Mouse (Mus musculus) lung, postnatal 10 days (tissue): ENCODE results near the gene Padi2.

ENCODE experiments used
- DNase-seq: peaks from one replicate; pipeline ENCODE4 v3.0.0; 2021

Gene Padi2

DNA sequence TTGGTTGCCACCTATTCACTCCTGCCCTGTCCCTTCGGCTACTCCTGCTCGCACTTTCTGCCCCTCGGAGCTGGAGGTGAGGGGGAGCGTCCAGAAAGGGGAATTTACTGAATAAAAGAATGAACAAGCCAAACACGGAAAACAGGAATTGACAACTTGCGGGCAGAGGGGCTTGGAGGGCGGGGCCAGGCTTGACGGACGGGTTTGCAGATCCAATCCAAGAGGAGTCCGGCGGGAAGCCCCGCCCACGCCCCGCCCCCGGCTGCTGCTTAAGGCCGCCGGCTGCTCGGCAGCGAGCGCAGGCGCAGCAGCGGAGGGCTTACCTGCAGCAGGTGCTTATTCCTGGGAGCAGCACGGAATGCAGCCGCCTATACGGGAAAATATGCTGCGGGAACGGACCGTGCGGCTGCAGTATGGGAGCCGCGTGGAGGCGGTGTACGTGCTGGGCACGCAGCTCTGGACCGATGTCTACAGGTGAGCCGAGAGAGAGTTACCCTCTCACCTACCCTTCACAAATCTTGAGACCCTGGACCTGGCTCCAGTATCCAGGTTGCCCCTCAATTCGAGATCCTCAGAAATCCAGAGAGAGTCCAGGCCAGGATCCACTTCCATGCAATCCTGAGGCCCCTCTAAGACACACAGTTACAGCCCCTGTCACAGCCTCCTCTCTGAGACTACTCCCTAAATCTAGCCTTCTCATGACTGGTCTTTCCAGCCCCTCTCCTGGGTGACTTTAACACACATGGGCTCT, at the start of gene Padi2:
TSS of gene Padi2 (plus strand) at position 269 of the 751 bp plus-strand sequence.
- peak; percentile 76 for DNase-seq

DNA sequence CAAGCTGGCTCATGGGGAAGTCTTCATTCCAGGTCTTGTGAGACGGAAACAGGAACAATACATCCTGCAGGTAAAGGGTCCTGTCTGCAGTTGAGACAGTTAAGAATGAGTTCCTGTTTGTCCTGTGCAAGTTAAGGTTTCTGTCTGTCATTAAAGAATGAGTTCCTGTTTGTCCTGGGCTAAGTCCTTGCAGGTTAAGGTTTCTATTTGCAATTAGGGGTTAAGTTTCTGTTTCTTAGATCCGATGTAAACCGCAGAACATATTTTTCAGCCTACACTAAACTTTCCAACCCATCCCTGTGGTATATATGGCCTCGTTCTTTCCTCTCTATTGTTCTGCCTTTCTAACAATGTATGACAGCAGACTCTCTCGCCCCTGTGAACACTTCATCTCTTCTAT, 49.1 kb upstream of the Padi2 start:
- DNase-seq = no peak

DNA sequence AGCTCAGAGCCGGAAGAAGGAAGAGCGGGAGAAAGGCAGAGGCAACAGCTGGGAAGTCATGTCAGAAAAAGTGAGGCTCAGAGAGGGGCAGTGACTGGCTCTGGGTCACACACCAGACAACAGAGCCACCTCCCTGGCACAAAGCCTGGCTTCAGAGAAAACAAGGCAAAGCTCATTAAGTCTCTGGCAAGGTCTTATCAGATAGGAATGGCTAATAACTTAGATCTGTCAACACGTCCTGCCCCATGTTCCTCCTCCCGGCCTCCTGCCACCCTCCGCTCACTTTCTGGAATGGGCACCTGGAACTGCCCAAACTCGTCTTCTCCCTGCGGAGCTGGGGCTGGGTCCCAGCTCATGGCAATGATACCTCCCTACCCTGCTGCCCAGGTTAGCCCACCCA, 48.3 kb upstream of the Padi2 start:
- DNase-seq = no peak

DNA sequence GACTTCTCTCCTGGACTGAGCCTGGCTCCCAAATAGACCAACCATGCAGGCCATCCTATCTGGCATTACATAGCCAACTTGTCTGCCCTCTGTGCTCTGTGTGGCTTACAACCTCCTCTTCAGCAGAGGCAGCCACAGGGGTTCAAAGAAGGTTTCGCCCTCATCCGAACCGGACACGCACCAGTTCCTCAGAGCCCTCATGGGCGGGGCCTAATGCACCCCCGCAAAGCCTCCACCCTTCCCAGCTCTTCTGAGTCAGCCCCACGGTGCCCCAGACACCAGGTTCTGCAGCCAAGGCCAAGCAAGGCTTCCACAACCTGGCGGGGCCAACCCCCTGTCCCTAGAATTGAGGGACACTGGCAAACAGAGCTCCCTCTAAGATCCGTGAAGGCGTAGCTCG, 46.9 kb upstream of the Padi2 start:
- no peak for DNase-seq

DNA sequence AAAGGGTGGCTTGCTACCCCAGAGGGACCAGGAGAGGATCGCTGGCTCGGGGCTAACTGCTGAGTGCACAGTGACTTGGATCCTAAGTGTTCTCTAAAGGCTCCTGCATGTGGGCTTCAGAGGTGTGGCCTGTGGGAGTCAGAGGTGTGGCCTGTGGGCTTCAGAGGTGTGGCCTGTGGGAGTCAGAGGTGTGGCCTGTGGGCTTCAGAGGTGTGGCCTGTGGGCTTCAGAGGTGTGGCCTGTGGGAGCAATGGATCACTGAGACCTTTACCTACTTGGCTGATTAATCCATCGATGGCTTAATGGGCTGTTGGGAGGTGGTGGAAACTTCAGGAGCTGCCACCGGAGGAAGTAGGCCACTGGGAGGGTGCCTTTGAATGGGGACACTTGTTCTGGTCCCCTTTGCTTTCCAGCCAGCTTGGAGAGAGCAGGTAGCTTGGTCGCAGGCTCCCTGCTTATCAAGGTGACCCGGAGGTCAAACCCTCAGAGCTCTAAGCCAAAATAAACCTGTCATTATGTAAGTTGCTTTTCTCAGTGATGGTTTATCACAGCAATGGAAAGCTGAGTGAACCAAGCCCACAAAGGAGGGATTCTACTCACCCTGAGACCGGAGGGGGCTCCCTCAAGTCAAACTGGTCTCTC, 45.9 kb upstream of the Padi2 start:
- no peak for DNase-seq

DNA sequence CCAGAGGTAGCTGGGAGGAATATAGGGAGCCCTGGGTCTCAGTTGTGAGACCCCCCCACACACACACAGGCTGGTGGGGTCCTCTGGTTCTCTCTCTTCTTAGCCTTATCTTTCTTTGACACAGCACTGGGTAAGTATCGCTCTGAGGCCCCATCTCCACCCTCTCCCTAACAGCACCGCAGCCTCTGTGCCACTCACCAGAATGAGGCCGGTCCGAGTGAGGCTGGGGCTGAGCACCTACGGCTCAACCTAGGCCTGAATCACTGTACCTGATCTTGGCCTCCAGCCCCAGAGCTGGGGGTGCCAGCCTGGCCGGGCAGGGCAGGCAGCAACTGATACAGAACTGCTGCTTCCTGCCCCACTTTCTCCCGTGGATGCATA, 45.4 kb upstream of the Padi2 start:
- no peak for DNase-seq

DNA sequence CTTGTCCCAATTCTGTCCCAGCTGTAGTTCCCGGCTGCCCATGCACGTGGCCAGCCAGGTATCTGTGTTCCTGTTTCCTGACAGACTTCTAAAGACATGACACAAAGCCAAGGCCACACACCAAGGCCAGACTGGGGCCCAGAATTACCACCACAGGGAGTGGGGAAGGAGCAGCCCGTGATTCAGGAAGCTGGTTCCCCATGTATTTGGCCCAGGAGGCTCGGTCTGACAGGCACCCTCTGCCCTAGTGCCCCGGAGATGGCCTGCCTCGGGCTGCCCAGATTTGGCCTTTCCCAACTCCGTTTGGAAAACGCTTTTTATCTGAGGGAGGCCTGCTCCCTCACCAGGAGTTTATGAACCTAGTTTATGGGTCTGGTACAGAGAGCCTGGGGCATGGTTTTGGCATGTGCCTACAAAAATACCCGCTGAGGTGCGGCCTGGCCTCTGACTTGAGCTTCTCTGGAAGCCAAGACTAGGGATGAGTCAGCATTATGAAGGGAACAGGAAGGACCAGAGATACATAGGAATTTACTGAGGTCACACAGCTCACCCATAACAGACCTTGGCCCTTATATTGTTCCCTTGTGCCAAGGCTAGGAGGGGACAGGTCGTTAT, 44.0 kb upstream of the Padi2 start:
- DNase-seq = no peak

DNA sequence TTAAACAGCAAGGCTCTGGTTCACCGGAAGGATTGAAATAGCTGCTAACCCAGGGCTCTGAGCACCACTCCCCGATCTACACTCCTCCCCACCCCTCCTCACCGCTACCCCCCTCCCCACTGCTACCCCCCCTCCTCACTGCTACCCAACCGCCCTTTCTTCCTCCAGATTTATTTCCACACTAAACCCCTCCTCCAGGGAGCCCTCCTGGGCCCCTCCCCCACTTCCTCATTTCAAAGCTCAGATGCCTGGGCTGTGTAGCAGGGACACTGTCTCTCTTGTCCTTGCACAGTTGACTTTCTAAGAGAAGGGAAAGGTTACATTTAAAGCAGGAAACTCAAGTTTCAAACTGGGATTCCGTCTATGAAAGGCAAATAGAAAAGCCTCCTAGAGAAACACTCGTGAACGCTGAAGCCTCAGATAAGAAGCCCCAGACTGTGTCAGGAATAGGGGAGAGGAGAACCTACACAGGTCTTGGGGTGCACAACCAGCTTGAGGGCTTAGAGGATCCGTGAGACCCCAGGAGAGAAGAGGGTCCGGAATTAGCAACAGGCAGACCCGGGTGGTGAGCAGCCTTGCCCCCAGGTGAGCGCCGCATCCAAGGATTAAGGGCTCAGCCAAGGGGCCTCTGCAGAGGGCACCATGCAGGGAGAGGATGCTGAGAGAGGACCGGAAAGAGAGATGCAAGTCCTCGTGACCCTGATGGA, 37.5 kb upstream of the Padi2 start:
- DNase-seq = no peak

DNA sequence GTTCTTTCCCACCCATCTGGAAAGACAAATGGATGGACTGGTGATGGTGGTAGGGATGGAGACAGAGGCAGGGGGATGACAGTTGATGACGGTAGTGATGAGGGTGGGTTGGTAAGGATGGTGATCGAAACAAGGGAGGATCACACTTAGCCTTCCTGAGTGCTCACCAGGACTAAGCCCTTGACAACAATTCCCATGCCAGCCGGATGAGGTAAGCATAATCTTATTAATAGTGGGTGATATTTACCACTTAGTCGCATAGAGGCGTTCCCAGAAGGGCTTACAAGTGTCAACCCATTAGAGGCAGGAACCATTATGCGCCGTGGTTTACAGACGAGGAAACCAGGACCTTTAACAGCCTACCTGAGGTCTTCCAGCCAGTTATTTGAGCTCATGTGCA, 36.2 kb upstream of the Padi2 start:
- no peak for DNase-seq

DNA sequence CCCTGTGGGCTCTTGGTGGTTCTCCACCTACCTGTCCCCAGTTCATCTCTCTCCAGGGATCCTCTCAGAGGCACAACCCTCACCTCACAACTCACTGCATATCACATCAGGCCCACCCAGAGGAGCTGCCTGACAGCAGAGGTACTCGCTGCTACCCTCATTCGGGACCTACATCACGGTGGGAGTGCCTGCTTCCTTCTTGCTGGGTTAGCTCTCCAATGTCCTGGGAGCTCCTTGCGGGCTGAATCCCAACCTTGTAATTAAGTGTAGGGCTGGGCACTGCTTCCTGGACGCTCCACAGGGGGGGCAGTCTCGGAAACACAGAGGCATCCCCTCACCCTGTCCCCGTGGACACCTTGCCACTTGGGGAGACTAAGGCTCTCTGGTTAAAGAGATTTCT, 35.3 kb upstream of the Padi2 start:
- no peak for DNase-seq

DNA sequence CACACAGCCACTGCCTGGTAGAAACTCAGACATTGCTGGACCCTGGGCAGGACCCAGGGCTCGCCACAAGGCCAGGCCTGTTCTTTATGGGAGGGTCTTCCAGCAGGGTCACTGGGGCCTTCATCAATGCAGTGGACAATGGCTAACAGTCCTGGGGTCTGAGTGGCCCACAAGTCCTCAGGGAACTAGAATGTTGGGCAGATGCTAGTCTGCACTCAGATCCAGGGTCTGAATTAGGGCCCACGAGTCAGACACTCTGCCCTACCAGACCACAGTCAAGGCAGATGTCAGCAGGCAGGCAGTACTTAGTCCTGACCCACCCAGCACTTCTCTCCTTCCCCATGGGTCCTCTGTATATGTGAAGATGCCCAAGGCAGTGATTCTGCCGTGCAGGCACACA, 34.8 kb upstream of the Padi2 start:
- DNase-seq = no peak

DNA sequence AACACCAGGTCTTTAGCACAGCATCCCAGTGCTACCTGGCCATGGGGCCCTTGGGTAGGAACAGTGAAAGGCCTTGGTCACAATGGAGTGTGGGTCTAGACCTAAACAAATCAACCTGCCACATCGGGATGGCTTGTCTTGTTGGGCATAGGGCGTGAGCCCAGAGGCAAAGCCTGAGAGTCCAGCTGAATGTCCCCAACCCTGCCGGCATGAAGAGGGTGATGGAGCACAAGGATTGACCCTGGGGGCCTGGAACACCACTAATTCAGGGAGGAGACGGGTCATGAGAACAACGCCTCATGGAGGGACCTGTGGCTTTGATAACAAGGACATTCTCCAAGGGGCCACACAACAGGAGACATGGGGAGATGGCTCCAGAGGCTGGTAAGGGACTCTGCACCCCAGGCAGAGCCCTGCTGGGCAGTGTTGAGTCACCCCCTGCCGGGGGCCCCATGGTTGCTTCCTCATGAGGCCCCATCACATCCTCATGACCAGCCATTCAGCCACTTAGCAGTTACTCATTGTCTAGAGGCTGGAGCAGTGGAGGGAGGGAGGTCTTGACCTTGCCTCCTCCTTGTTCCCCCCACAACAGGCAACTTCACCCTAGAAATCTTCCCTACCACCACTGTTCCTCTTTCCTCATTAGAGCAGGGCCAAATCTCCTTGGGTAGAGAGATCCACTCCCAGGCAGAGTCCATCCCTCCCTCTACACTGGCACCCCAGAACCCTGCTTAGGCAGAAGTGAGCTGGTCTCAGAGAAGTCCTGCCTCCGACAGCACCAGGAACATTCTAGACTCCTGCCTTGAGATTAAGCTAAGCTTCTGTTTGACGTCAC, 34.1 kb upstream of the Padi2 start:
- no peak for DNase-seq

DNA sequence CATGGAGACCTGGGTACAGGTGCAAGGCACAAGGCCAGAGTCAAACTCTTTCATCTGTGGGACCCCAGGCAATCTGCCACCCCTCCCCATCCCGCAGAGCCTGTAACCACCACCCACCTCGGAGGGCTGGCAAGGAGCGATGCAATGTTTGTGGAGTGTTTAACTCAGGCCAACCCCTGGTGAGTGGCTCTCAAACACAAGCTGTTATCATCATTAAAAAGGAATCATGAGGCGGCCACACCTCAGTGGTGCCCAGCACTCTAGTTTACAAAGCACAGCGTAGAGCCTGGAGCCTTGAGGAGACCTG, 33.5 kb upstream of the Padi2 start:
- DNase-seq = no peak

DNA sequence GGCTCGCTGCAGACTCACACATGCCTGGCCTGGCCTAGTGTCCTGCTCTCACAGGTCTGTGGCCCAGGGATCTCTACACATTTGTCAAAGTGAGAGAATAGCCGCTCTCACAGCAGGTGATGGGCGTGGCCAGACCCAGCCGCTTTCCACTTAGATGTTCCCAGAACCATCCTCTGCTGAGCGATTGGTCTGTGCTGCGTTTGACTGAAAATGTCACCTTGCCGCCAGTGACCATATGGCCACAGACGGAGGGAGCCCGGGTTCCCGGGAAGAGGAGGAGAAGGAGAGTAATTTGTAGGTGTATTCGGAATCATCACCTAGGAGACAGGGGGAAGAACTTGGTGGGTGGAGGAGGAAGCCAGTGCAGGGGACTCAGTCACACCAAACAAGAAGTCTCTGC, 33.1 kb upstream of the Padi2 start:
- no peak for DNase-seq

DNA sequence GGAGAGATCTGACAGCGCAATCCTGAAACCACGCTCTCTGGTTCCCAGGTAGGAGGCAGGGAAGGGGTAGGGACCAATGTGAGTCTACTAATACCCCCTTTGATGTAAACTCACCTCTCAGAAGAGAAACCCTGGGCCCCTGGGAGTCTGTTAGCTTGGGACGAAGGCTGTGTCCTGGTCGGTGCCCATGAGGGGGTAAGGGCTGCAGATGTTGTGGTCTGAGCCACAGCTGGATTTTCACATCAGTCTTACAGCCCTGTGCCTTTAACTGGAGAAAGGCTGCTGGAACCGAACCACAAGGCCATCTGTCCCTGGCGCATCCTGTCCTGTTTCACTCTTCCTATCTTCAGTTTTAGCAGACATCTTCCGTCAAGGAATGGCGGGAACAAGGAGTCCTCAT, 30.0 kb upstream of the Padi2 start:
- no peak for DNase-seq

DNA sequence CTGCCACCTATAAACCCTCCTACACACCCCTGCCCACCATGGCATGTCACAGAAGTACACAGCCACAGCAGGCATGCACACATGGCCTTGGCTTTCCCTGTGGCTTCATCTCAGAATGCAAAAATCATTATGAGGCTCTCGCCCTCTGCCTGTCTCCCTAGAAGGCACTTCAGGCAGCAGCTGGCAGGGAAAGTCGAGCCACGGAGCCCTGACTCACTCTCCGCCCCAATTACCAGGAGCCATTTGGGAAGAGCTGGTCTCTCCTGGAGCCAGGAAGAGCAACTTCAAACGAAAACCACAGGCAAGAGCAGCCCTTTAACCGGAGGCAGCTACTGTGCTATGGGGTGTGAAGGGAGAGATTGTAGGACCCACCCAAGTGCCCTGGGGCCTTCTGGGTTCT, 29.5 kb upstream of the Padi2 start:
- no peak for DNase-seq

DNA sequence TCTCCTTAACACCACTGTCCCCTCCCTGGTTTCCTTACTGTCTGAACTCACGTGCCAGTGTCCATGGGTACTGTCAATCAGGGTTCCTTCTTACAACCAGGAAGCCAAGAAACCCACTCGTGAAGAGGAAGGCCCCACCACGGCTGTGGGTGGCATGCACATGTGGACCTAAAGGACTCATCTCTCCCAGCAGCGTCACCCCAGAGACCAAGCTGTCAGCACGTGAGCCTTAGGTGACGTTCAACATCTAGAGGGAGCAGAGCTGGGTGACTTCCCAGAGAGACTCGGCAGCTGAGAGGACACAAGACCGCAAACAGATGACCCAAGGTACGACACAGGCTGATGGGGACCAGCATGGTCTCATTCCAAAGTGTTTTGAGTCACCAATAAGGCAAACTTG, 28.7 kb upstream of the Padi2 start:
- DNase-seq = no peak

DNA sequence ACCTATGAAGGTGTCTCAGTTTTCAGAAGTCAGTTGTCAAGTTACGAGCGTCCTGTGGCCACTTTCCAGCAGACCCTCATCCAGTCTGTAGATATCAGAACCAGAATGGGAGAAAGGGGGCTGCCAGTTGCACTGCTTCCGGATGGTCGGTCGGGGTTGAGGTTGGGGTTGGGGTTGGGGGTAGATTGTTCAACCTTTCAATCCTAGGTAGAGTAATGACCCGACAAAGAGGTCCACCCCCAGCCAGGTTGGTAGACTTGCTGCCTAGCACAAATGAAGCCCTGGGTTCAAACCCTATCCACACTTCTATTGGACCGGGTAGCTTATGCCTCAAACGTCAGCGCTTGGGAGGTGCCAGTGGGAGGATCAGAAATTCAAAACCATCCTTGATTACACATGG, 27.5 kb upstream of the Padi2 start:
- no peak for DNase-seq

DNA sequence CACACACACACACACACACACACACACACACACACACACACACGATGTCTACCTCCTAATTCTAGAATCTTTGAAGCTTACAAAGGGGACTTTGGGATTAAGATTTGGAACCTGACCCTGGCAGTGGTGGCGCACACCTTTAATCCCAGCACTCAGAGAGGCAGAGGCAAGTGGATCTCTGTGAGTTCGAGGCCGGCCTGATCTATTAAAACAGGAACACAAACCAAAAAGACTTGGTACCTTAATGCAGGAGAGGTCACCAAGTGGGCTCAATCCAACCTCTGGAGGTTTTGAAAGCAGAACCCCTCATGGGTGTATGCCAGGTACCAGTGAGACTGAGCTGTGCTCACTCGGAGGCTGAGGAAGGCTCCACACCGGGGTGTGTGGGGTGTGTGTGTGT, 27.0 kb upstream of the Padi2 start:
- DNase-seq = no peak

DNA sequence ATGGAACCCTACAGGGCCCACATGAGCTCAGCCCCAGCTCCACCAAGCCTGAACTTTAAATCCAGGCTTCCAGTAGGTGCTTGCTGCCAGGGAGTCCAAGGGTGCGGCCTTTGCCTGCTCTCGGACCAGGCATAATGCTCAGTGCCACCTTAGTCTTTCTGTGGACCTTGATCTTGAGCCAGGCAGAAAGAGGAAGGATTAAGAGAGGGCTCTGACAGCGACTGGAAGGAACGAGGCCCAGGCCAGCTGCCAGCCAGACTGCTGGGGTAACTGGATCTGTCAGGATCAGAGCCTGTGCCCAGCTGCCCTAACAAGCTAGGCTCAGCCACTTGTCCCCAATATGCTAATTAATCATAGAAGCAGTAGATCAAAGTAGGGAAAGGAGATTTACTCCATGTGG, 26.4 kb upstream of the Padi2 start:
- DNase-seq = no peak

DNA sequence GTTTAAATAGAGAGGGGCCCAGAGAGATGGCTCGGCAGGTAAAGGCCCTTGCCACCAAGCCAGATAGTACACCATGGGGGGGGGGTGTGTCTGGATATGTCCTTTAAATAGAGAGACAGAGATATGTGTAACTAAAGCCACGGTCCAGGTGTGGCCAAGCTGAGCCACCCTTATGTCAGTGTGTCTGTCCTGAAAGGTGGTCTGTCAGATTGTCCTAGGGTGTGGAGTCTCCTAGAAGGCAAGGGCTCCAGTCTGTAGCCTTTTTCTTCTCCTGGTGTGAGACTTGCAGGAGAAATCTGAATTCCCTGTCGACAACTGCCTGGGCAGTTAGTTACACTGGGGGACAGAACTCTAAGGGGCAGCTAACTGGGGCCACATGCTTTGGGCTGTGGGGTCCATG, 25.9 kb upstream of the Padi2 start:
- no peak for DNase-seq

DNA sequence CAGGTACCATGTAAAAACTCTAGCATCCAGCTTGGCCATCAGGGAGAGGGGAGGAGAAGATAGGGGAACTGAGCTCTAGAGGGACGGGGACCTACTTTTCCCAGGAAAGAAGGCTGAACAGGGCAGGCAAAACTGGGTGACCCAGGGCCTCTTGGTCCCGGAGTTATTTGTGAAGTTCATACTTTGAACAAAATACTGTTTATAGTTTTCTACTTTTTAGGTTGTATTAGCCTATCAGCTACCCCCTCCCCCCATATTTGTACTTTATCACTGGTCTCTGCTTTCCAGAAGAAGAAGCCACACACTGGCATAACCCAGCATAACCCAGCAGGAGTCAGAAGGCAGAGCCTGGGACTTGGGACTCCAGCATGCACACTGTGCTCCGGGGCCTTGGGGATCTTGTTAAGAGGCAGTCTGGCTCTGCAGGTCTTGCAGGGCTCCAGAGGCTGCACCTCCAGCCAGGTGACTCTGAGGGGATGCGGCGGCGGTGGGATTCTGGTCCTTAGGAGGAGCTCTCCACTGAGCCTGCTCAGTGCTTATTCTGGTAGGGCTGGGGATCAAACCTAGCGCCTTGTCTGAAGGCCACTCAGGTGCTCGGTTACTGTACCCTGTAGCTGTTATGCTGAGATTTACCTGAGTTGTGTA, 25.0 kb upstream of the Padi2 start:
- DNase-seq = no peak

DNA sequence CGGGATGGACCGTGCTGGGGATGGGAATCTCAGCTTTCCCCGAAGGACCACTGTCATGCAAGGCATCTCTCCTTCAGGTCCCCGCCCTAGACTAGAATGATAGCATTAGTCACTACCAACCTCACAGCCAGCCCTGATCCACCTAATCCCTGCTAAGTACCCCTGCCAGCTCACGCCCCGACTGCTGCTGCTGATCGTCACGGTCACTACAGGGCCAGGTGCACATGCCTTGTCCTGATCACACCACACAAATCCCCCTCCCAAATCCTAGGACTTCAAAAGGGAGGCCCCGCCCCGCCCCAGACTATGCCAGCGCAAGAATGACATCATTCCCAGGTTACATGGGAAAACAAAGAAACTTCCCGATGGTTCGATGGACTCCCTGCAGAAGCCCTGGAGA, 24.4 kb upstream of the Padi2 start:
- no peak for DNase-seq
